Mouse (Mus musculus): ENCODE results near the gene Large2.

The Large2 gene

GRCm38 (mm10) chr2:92391116-92391515 lies 16.4 kb upstream of the Large2 start:
- in situ Hi-C loops (cut with MboI; ENCODE audit: unreplicated experiment in 2 of 2) = no loop called here

GRCm38 (mm10) chr2:92390206-92390930 lies 15.7 kb upstream of the Large2 start:
- in situ Hi-C loops (cut with MboI; ENCODE audit: unreplicated experiment in 2 of 2) = no loop called here

GRCm38 (mm10) chr2:92389645-92390044 lies 15.0 kb upstream of the Large2 start:
- in situ Hi-C loops (cut with MboI; ENCODE audit: unreplicated experiment in 2 of 2) = no loop called here

GRCm38 (mm10) chr2:92388891-92389641 lies 14.4 kb upstream of the Large2 start:
- in situ Hi-C loops (cut with MboI; ENCODE audit: unreplicated experiment in 2 of 2) = no loop called here

- in situ Hi-C loops (cut with MboI; ENCODE audit: unreplicated experiment in 2 of 2) = no loop called here
These were observed 13.4 kb upstream of the Large2 start for GRCm38 (mm10) chr2:92388081-92388517.

GRCm38 (mm10) chr2:92387646-92388045 lies 13.0 kb upstream of the Large2 start:
- in situ Hi-C loops (cut with MboI; ENCODE audit: unreplicated experiment in 2 of 2) = no loop called here

GRCm38 (mm10) chr2:92386821-92387570 lies 12.3 kb upstream of the Large2 start:
- in situ Hi-C loops (cut with MboI; ENCODE audit: unreplicated experiment in 2 of 2) = no loop called here

GRCm38 (mm10) chr2:92385113-92386051 lies 10.7 kb upstream of the Large2 start:
- in situ Hi-C loops (cut with MboI; ENCODE audit: unreplicated experiment in 2 of 2) = no loop called here

GRCm38 (mm10) chr2:92384101-92384500 lies 9.4 kb upstream of the Large2 start:
- in situ Hi-C loops (cut with MboI; ENCODE audit: unreplicated experiment in 2 of 2) = no loop called here

- in situ Hi-C loops (cut with MboI; ENCODE audit: unreplicated experiment in 2 of 2) = no loop called here
These were observed 8.1 kb upstream of the Large2 start for GRCm38 (mm10) chr2:92382759-92383158.

GRCm38 (mm10) chr2:92381901-92382588 lies 7.4 kb upstream of the Large2 start, which contains the start of gene 1700029I15Rik:
Gene 1700029I15Rik (plus strand): TSS chr2:92382538.
- in situ Hi-C loops (cut with MboI; ENCODE audit: unreplicated experiment in 2 of 2) = no loop called here

GRCm38 (mm10) chr2:92381161-92381560 lies 6.5 kb upstream of the Large2 start:
- in situ Hi-C loops (cut with MboI; ENCODE audit: unreplicated experiment in 2 of 2) = no loop called here

- in situ Hi-C loops (cut with MboI; ENCODE audit: unreplicated experiment in 2 of 2) = no loop called here
These were observed 5.9 kb upstream of the Large2 start for GRCm38 (mm10) chr2:92380495-92381050.

- in situ Hi-C loops (cut with MboI; ENCODE audit: unreplicated experiment in 2 of 2) = loop anchor here in 1 of 2 experiments (10.0 kb wide), 1 partner anchor 105 kb away; no protein-coding TSS in a partner anchor
These were observed 5.3 kb upstream of the Large2 start for GRCm38 (mm10) chr2:92379783-92380494.

GRCm38 (mm10) chr2:92377320-92377719 lies 2.7 kb upstream of the Large2 start:
- in situ Hi-C loops (cut with MboI; ENCODE audit: unreplicated experiment in 2 of 2) = loop anchor here in 1 of 2 experiments (10.0 kb wide), 1 partner anchor 107 kb away; no protein-coding TSS in a partner anchor

- in situ Hi-C loops (cut with MboI; ENCODE audit: unreplicated experiment in 2 of 2) = loop anchor here in 1 of 2 experiments (10.0 kb wide), 1 partner anchor 109 kb away; no protein-coding TSS in a partner anchor
These were observed 1.6 kb upstream of the Large2 start for GRCm38 (mm10) chr2:92376300-92376699.

- in situ Hi-C loops (cut with MboI; ENCODE audit: unreplicated experiment in 2 of 2) = loop anchor here in 1 of 2 experiments (10.0 kb wide), 1 partner anchor 109 kb away; no protein-coding TSS in a partner anchor
These were observed 1.1 kb upstream of the Large2 start for GRCm38 (mm10) chr2:92375788-92376187.

- in situ Hi-C loops (cut with MboI; ENCODE audit: unreplicated experiment in 2 of 2) = loop anchor here in 1 of 2 experiments (10.0 kb wide), 1 partner anchor 110 kb away; no protein-coding TSS in a partner anchor
These were observed 492 bp upstream of the Large2 start for GRCm38 (mm10) chr2:92375099-92375623.
